Mouse (Mus musculus) thymus, adult 2 months (tissue): Measurements from ENCODE around the gene Zfp781.
"Not testable (repeated sequence)": the region's sequence is repeated elsewhere in the genome, so short reads cannot be mapped to it uniquely, and the experiment has no call there.

Experiments
- CTCF ChIP-seq: fragments of 200-500 bp; IDR thresholded peaks from 2 replicates; pipeline ENCODE4 v1.5.1; 2012; ENCODE audit warnings: mild to moderate bottlenecking, control low read depth, low read length, moderate library complexity, borderline replicate concordance; ENCODE audit not compliant: control insufficient read depth, poor library complexity, insufficient read depth; ENCODE audit errors: extremely low read depth
- POLR2A ChIP-seq: fragments of 200-500 bp; IDR thresholded peaks from 2 replicates; pipeline ENCODE4 v1.6.1; 2012; ENCODE audit warnings: mild to moderate bottlenecking, low read length, control low read depth, moderate library complexity; ENCODE audit not compliant: control insufficient read depth, poor library complexity, insufficient read depth; ENCODE audit errors: extremely low read depth

- TF ChIP-seq CTCF, POLR2A: not testable (repeated sequence)
These were observed 66.6 kb downstream of the Zfp781 start, which contains the start of gene Gm32687 for GRCm38 (mm10) chr10:81863409-81864407.
